Mouse (Mus musculus): ENCODE data around the gene Osbpl2. TPM values are rescaled to one million over a fixed set of nuclear protein-coding genes. Genes with fewer than 3 reads are reported as not detected.

Osbpl2 gene
- polyA plus RNA-seq, 1 experiment from 2014 or later, result 34.1 TPM

GRCm38 (mm10) chr2:180184011-180184751 is 65.1 kb downstream of the Osbpl2 start:
- no peak overlapping the region for H3K4me2 ChIP-seq
- 83% methylated on average over 24 of the region's 24 CpGs for WGBS
- H3K36me3 ChIP-seq, result peaks cover 81% of the 10 kb centered on the region

GRCm38 (mm10) chr2:180184752-180185109 is 65.6 kb downstream of the Osbpl2 start:
- H3K9me3 ChIP-seq, result no peaks in the 10 kb centered on the region
- no peak overlapping the region for H3K4me3 ChIP-seq
- WGBS, result 72% methylated on average over 6 of the region's 6 CpGs
- no peak overlapping the region for H3K9ac ChIP-seq
- no peaks in the 10 kb centered on the region for H3K4me1 ChIP-seq
- peaks cover 81% of the 10 kb centered on the region for H3K36me3 ChIP-seq
- H3K4me2 ChIP-seq, result no peak overlapping the region
- no peaks in the 10 kb centered on the region for H3K27me3 ChIP-seq (replicated peaks)
- no peak for ATAC-seq (ENCODE audit: extremely low read depth, insufficient number of reproducible peaks, low FRiP score, low TSS enrichment)
- no peak overlapping the region for H3K27ac ChIP-seq (replicated peaks)

More at GRCm38 (mm10) chr2:180184011-180184751, 65.1 kb downstream of the Osbpl2 start:
- no peak overlapping the region for H3K9ac ChIP-seq
- ATAC-seq (ENCODE audit: extremely low read depth, insufficient number of reproducible peaks, low FRiP score, low TSS enrichment), result no peak
- H3K27me3 ChIP-seq (replicated peaks), result no peaks in the 10 kb centered on the region
- no peak overlapping the region for H3K27ac ChIP-seq (replicated peaks)
- H3K9me3 ChIP-seq, result no peaks in the 10 kb centered on the region
- H3K4me3 ChIP-seq, result no peak overlapping the region
- H3K4me1 ChIP-seq, result no peaks in the 10 kb centered on the region

DNA sequence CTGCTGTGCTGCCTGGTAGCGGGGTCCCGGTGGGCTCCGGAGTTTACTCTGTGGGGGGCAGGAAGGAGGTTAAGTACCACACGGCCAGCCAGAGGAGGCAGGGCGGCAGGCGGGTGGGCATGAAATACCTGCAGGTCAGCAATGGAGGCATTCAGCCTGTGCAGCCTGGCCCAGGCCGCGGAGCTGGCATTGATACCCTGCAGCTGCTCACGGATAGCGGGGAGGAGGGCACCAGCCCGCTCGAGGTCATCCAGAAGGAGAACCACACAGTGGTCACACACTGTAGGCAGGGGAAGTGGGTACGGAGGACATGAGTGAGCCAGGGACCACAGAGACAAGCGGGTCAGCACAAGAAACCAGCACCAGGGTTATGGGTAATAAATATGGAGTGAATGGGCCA is 66.6 kb downstream of the Osbpl2 start:
- no peaks in the 10 kb centered on the region for H3K27me3 ChIP-seq (replicated peaks)
- no peak overlapping the region for H3K9ac ChIP-seq
- H3K4me1 ChIP-seq, result no peaks in the 10 kb centered on the region
- no peak overlapping the region for H3K4me3 ChIP-seq
- ATAC-seq (ENCODE audit: extremely low read depth, insufficient number of reproducible peaks, low FRiP score, low TSS enrichment), result no peak
- H3K9me3 ChIP-seq, result no peaks in the 10 kb centered on the region
- no peak overlapping the region for H3K4me2 ChIP-seq
- H3K36me3 ChIP-seq, result peaks cover 81% of the 10 kb centered on the region
- WGBS, result 86% methylated on average over 14 of the region's 14 CpGs
- H3K27ac ChIP-seq (replicated peaks), result no peak overlapping the region

- H3K4me3 ChIP-seq, result no peak overlapping the region
- peaks cover 79% of the 10 kb centered on the region for H3K36me3 ChIP-seq
- H3K9me3 ChIP-seq, result no peaks in the 10 kb centered on the region
- H3K4me1 ChIP-seq, result no peaks in the 10 kb centered on the region
- H3K27me3 ChIP-seq (replicated peaks), result no peaks in the 10 kb centered on the region
- H3K27ac ChIP-seq (replicated peaks), result no peak overlapping the region
- H3K9ac ChIP-seq, result no peak overlapping the region
- 86% methylated on average over 11 of the region's 11 CpGs for WGBS
- ATAC-seq (ENCODE audit: extremely low read depth, insufficient number of reproducible peaks, low FRiP score, low TSS enrichment), result no peak
- H3K4me2 ChIP-seq, result no peak overlapping the region
Observed at GRCm38 (mm10) chr2:180187362-180187761, 68.3 kb downstream of the Osbpl2 start.

DNA sequence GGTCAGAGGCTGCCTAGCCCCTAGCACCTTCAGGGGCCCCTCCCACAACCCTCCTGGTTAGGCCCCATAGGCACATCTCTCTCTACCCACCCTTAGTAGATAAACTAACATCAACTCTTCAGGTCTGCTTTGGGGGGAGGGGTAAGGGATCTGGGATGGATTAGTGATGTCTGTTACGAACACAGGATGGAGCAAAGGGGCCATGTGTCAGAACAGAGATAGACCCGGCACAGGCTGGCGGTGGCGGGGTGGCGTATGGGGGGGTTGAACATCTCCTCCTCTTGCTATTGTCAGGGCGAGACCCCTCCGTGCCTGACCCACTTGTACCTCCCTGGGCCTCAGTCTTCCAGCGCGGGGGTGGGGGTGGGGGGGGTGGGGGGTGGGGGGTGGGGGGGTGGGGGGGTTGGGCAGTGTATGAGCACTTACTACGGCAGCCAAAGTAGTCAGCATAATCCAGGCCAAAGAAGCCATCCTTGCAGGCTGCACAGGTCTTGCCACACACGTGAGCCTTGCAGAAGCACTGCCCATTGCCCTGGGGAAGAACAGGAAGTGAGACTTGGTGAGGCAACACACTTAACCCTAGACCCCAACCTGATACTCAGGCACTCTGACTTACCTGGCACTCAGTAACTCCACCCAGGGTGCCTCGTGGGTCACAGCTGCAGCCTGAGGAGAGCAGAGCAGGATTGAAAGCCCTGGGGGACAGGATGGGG is 77.7 kb downstream of the Osbpl2 start:
- Histone ChIP-seq H3K27me3 (replicated peaks) (no peaks in the 10 kb centered on the region), H3K4me2 (no peak overlapping the region), H3K27ac (replicated peaks) (no peak overlapping the region), H3K4me1 (0 out of 2 replicates have a peak, but pooled peaks cover 7% of the 10 kb centered on the region), H3K36me3 (peaks cover 76% of the 10 kb centered on the region), H3K4me3 (no peak overlapping the region), H3K9me3 (no peaks in the 10 kb centered on the region), H3K9ac (no peak overlapping the region)
- no peak for ATAC-seq (ENCODE audit: extremely low read depth, insufficient number of reproducible peaks, low FRiP score, low TSS enrichment)
- 72% methylated on average over 12 of the region's 12 CpGs for WGBS

- no peak overlapping the region for H3K27ac ChIP-seq (replicated peaks)
- H3K27me3 ChIP-seq (replicated peaks), result no peaks in the 10 kb centered on the region
- peaks cover 75% of the 10 kb centered on the region for H3K36me3 ChIP-seq
- WGBS, result 82% methylated on average over 10 of the region's 10 CpGs
- no peak overlapping the region for H3K4me3 ChIP-seq
- H3K9ac ChIP-seq, result 0 out of 2 replicates have a peak overlapping the region, but pooled peaks have one; percentile 33
- ATAC-seq (ENCODE audit: extremely low read depth, insufficient number of reproducible peaks, low FRiP score, low TSS enrichment), result no peak
- no peaks in the 10 kb centered on the region for H3K9me3 ChIP-seq
- H3K4me1 ChIP-seq, result 0 out of 2 replicates have a peak, but pooled peaks cover 7% of the 10 kb centered on the region
- H3K4me2 ChIP-seq, result no peak overlapping the region
Observed at GRCm38 (mm10) chr2:180197323-180198037, 78.4 kb downstream of the Osbpl2 start.

DNA sequence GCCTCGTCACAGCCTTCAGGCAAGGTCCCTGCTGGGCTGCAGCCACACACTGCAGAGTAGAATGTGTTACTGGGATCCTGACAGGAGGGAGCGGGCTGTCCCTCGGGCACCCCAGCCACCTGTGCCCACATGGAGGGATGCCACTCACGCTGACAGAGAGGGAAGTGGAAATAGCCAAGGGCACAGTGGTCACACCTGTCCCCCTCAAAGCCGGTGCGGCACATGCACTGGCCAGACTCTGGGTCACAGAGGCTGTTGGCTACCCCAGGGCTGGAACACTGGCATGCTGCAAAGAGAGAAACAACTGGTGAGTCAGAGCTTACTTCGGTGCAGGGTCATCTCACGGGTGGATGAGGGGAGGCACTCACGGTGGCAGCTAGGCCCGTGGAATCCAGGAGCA is 79.7 kb downstream of the Osbpl2 start:
- Histone ChIP-seq H3K4me2 (no peak overlapping the region), H3K36me3 (peaks cover 62% of the 10 kb centered on the region), H3K4me1 (0 out of 2 replicates have a peak, but pooled peaks cover 7% of the 10 kb centered on the region), H3K9ac (no peak overlapping the region), H3K27ac (replicated peaks) (no peak overlapping the region), H3K27me3 (replicated peaks) (no peaks in the 10 kb centered on the region), H3K9me3 (no peaks in the 10 kb centered on the region), H3K4me3 (no peak overlapping the region)
- ATAC-seq (ENCODE audit: extremely low read depth, insufficient number of reproducible peaks, low FRiP score, low TSS enrichment), result no peak
- WGBS, result 85% methylated on average over 10 of the region's 10 CpGs

DNA sequence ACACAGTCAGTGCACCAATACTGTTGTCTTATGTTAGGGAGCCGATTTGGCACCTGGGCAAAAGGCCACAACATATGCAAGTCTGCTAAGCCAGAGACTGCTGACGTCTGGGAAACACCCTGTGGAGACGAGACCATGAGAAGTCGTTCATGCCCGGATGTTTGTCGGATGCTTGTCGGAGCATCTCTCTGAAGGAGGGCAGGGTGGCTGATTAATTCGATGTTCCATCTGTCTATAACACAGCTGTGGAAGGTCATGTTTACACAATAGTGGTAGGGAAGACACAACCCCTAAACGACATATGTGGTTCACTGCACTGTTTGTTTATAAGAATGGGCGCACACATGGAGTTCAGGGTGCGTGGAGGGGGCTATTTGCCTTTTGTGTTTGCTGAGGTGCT is 81.6 kb downstream of the Osbpl2 start:
- 78% methylated on average over 11 of the region's 11 CpGs for WGBS
- Histone ChIP-seq H3K4me3 (no peak overlapping the region), H3K27me3 (replicated peaks) (no peaks in the 10 kb centered on the region), H3K4me2 (no peak overlapping the region), H3K4me1 (peaks cover 14% of the 10 kb centered on the region; the same call in 1 of the 2 replicates), H3K36me3 (peaks cover 46% of the 10 kb centered on the region), H3K9ac (no peak overlapping the region), H3K27ac (replicated peaks) (no peak overlapping the region), H3K9me3 (no peaks in the 10 kb centered on the region)
- no peak for ATAC-seq (ENCODE audit: extremely low read depth, insufficient number of reproducible peaks, low FRiP score, low TSS enrichment)

- ATAC-seq (ENCODE audit: extremely low read depth, insufficient number of reproducible peaks, low FRiP score, low TSS enrichment), result no peak
- H3K27me3 ChIP-seq (replicated peaks), result no peaks in the 10 kb centered on the region
- H3K9ac ChIP-seq, result no peak overlapping the region
- no peak overlapping the region for H3K4me2 ChIP-seq
- H3K27ac ChIP-seq (replicated peaks), result no peak overlapping the region
- WGBS, result 76% methylated on average over 9 of the region's 9 CpGs
- H3K36me3 ChIP-seq, result peaks cover 45% of the 10 kb centered on the region
- H3K4me3 ChIP-seq, result no peak overlapping the region
- no peaks in the 10 kb centered on the region for H3K9me3 ChIP-seq
- peaks cover 14% of the 10 kb centered on the region; the same call in 1 of the 2 replicates for H3K4me1 ChIP-seq
Observed at GRCm38 (mm10) chr2:180201303-180201702, 82.2 kb downstream of the Osbpl2 start.

GRCm38 (mm10) chr2:180202263-180202662 is 83.2 kb downstream of the Osbpl2 start:
- peaks cover 11% of the 10 kb centered on the region; the same call in 1 of the 2 replicates for H3K4me1 ChIP-seq
- H3K4me3 ChIP-seq, result no peak overlapping the region
- WGBS, result 89% methylated on average over 14 of the region's 14 CpGs
- H3K9me3 ChIP-seq, result no peaks in the 10 kb centered on the region
- no peak overlapping the region for H3K27ac ChIP-seq (replicated peaks)
- H3K9ac ChIP-seq, result no peak overlapping the region
- H3K4me2 ChIP-seq, result no peak overlapping the region
- ATAC-seq (ENCODE audit: extremely low read depth, insufficient number of reproducible peaks, low FRiP score, low TSS enrichment), result no peak
- H3K36me3 ChIP-seq, result peaks cover 47% of the 10 kb centered on the region
- no peaks in the 10 kb centered on the region for H3K27me3 ChIP-seq (replicated peaks)

GRCm38 (mm10) chr2:180202805-180203204 is 83.7 kb downstream of the Osbpl2 start:
- H3K27ac ChIP-seq (replicated peaks), result no peak overlapping the region
- peaks cover 9% of the 10 kb centered on the region; the same call in 1 of the 2 replicates for H3K4me1 ChIP-seq
- WGBS, result 68% methylated on average over 10 of the region's 10 CpGs
- no peak overlapping the region for H3K4me2 ChIP-seq
- no peak for ATAC-seq (ENCODE audit: extremely low read depth, insufficient number of reproducible peaks, low FRiP score, low TSS enrichment)
- H3K27me3 ChIP-seq (replicated peaks), result no peaks in the 10 kb centered on the region
- H3K4me3 ChIP-seq, result no peak overlapping the region
- peaks cover 44% of the 10 kb centered on the region for H3K36me3 ChIP-seq
- H3K9me3 ChIP-seq, result no peaks in the 10 kb centered on the region
- H3K9ac ChIP-seq, result no peak overlapping the region
